Mouse (Mus musculus): ENCODE data around the gene Nceh1.

DNA sequence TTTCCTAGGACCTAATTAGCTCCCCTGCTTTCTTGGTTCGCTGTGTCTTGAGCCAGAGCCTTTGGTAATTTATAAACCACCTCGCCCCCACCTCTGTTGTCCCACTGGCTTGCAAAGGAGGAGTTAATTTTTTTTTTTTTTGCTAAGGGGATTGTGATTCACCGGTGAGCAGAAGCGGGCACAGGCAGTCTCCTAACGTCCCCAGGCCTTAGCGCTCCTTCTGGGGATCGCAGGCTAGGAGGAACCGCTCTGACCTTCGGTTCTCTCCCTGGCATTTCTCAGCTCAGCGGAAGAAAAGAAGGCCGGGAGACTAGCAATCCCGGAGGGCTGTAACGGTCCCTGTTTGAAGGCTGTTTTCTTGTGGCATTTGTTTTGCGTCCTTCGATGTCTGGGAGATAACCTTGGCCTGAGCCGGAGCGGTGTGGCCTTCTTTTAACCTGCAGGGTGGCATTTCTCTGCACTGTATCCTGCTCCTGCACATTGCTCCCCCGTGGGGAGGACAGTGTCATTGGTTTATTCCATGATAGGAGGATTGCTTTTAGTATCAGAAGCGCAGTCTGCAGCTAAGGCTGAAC lies 923 bp downstream of the Nceh1 start:
- TF ChIP-seq TAL1 (conservative IDR thresholded peaks at IDR 0.05; ENCODE audit: low read depth, low read length) (no peak), CTCF (IDR thresholded peaks at IDR 0.05; ENCODE audit: low read depth, low read length) (no peak), GATA1 (IDR thresholded peaks at IDR 0.05; ENCODE audit: borderline replicate concordance, low read length) (no peak)

All from G1E (cell line).